Mouse (Mus musculus): ENCODE measurements around the gene Lrp2. TPM values are rescaled to one million over a fixed set of nuclear protein-coding genes. Genes with fewer than 3 reads are reported as not detected.
"Not testable (repeated sequence)": the region's sequence is repeated elsewhere in the genome, so short reads cannot be mapped to it uniquely, and the experiment has no call there.

Gene Lrp2
- polyA plus RNA-seq, 1 experiment from 2014 or later = 0.29 TPM

DNA sequence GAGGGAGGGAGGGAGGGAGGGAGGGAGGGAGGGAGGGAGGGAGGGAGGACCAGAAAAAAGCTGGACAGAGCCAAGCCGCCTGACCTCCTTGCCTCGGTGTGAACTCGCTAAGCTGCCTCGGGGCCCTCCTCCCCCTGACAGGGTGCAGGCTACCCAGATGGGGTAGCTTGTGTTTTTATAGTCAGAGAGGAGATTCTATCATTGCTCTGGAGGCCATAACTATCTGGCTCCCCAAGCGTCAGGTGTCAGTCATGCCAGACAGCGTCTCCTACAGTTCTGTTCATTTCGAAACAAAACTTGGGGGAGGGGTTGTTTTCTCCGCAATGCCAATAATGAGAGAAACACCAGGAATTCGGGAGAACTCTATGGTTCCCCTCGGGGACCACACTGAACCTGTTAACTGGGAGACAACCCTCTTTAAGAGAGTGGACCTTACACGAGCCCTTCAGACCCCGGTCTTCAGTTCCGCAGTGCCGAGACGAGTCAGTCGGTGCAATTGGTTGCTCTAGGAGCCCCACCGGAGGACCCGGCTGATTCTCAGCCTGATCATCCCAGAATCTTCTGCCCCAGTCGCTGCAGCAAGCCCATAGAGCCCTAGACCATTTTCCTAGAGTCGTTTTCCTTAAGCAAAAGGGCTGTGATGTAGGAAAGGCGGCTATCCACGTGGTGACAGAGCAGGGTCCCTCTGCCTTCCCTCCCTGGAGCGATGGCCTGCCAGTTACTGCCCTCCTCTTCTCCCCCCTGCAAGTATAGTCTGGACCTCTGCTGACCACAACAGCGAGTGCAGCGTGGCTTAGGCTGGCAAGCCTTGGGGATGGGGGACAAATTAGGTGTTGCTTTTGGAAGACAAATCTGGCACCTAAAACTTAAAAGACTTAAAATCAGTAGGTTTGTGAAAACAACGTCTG is 1.2 kb upstream of the Lrp2 start:
- Histone ChIP-seq H3K4me2 (replicated peaks; ENCODE audit: low read depth) (peak overlapping the region; percentile 49), H3K9me3 (ENCODE audit: control insufficient read depth, low read length) (no peaks in the 10 kb centered on the region), H3K36me3 (ENCODE audit: control insufficient read depth, insufficient read depth, low read length) (no peaks in the 10 kb centered on the region), H3K9ac (ENCODE audit: low read length) (no peak overlapping the region), H3K27ac (replicated peaks) (no peak overlapping the region), H3K4me1 (replicated peaks; ENCODE audit: control insufficient read depth, insufficient read depth) (peaks cover 6% of the 10 kb centered on the region; the same call in 1 of the 2 replicates), H3K4me3 (ENCODE audit: low read depth, low read length) (peak overlapping the region; percentile 34), H3K27me3 (ENCODE audit: control insufficient read depth, insufficient read depth, low read length) (peaks cover 16% of the 10 kb centered on the region; the same call in 1 of the 2 replicates)
- ATAC-seq (ENCODE audit: low FRiP score, low TSS enrichment) = no peak
- TF ChIP-seq CTCF (IDR thresholded peaks at IDR 0.05; ENCODE audit: low read depth) (no peak), EP300 (optimal IDR thresholded peaks at IDR 0.05) (no peak)
- DNase-seq (ENCODE audit: low spot score) = no peak
- whole genome bisulfite sequencing = 3% methylated on average over 26 of the region's 26 CpGs

DNA sequence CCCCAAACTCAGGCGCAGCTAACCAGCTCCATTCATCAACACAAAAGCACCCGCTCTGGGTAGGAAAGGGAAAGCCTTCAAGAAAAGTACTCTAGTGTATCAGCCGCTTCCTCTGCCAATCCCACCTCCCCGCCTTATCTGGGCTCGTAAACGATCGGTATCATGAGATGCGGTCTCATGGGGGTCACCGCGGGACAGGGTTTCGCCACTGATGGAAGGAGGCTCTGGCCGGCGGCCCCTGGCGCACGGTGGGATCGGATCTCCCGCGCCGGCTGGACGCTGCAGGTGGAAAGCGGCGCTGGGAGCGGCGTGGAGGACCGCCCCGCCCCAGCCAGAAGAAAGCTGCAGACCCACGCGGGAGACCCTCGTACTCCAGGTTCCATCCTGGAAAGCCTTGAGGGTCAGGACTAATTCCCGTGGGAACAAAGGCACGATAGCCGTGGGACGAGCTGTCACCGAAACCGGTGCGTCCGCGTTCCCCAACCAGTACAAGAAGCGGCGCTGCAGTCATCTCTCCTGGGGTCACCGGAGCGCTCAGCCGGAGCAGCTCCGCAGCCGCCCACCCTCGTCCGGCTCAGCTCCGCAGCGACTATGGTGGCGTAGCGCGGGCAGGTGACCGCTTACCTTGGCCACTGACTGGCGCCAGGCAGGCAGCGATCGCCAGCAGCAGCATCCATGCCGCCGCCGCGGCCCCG is 527 bp downstream of the Lrp2 start:
- H3K27me3 ChIP-seq (ENCODE audit: control insufficient read depth, insufficient read depth, low read length) = peaks cover 16% of the 10 kb centered on the region; the same call in 1 of the 2 replicates
- H3K27ac ChIP-seq (replicated peaks) = no peak overlapping the region
- 0 out of 2 replicates have a peak overlapping the region, but pooled peaks have one; percentile 27 for H3K9ac ChIP-seq (ENCODE audit: low read length)
- TF ChIP-seq CTCF (IDR thresholded peaks at IDR 0.05; ENCODE audit: low read depth) = no peak
- no peak for TF ChIP-seq EP300 (optimal IDR thresholded peaks at IDR 0.05)
- peak overlapping the region; percentile 55 for H3K4me3 ChIP-seq (ENCODE audit: low read depth, low read length)
- ATAC-seq (ENCODE audit: low FRiP score, low TSS enrichment) (peak; percentile 6; the same call in 1 of the 2 replicates), DNase-seq (ENCODE audit: low spot score) (no peak)
- H3K36me3 ChIP-seq (ENCODE audit: control insufficient read depth, insufficient read depth, low read length) = no peaks in the 10 kb centered on the region
- peak overlapping the region; percentile 97 for H3K4me2 ChIP-seq (replicated peaks; ENCODE audit: low read depth)
- WGBS = under 1% methylated on average over 61 of the region's 61 CpGs
- no peaks in the 10 kb centered on the region for H3K9me3 ChIP-seq (ENCODE audit: control insufficient read depth, low read length)
- H3K4me1 ChIP-seq (replicated peaks; ENCODE audit: control insufficient read depth, insufficient read depth) = peaks cover 6% of the 10 kb centered on the region; the same call in 1 of the 2 replicates

DNA sequence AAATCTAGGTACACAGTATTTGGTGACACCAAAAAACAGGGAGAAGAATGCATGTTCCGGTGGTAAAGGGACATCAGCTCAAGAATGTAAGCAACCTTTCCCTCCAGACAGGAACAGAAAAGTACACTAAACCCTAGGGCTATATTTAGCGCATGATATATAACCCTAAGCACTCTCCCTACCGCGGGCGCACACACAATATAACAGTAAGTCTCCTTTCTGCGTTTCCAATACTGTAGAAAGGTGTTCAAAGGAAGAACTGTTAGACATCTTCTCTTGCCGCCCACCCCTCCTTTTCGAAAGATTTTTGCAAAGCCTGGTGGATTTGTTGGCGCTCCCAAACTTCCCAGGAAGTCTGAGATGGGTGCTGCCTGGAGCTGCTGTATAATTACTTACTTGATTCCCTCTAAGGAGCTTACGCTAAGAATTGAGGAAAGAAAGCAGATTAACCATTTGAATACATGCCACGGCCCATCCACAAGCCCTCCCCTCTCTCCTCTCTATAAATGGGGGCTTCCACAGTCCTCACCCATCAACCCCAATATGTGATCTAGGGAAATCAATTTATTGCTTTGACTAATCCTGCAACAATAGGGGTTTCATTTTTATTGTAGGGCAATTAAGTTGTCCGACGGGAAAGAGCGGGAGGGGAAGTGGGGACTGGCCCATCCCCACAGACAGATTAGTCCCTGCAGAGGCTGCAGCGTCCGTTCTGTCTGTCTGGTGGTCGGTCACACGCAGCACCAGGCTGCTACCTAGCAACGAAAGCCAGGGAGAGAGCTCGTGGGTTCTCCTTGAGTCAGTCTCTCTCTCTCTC is 1.5 kb downstream of the Lrp2 start:
- DNase-seq (ENCODE audit: low spot score) (no peak), ATAC-seq (ENCODE audit: low FRiP score, low TSS enrichment) (no peak)
- TF ChIP-seq EP300 (optimal IDR thresholded peaks at IDR 0.05) (no peak), CTCF (IDR thresholded peaks at IDR 0.05; ENCODE audit: low read depth) (no peak)
- Histone ChIP-seq H3K4me3 (ENCODE audit: low read depth, low read length) (peak overlapping the region; percentile 55), H3K36me3 (ENCODE audit: control insufficient read depth, insufficient read depth, low read length) (no peaks in the 10 kb centered on the region), H3K4me1 (replicated peaks; ENCODE audit: control insufficient read depth, insufficient read depth) (peaks cover 6% of the 10 kb centered on the region; the same call in 1 of the 2 replicates), H3K9me3 (ENCODE audit: control insufficient read depth, low read length) (no peaks in the 10 kb centered on the region), H3K27ac (replicated peaks) (no peak overlapping the region), H3K27me3 (ENCODE audit: control insufficient read depth, insufficient read depth, low read length) (peaks cover 16% of the 10 kb centered on the region; the same call in 1 of the 2 replicates), H3K9ac (ENCODE audit: low read length) (no peak overlapping the region), H3K4me2 (replicated peaks; ENCODE audit: low read depth) (peak overlapping the region; percentile 97)
- WGBS = 3% methylated on average over 20 of the region's 20 CpGs

DNA sequence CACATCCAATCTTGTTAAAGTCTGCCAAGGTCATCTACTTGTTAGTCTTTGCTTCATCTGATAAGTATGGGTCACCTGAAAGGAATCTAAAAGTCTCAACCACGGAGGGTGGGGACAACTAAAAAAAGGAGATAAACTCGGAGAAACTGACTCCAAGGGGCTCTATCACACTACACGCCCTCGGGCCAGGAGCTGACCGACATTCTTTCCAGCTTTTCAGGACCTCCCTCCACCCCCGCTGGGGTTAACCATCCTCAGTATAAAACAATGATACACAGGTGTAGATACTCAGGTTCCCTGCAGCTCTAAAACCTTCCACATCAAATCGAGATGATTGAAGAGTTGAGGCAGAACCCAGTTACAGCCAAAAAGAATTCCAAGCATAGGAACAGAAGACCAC is 3.0 kb downstream of the Lrp2 start:
- H3K9ac ChIP-seq (ENCODE audit: low read length) = no peak overlapping the region
- H3K4me1 ChIP-seq (replicated peaks; ENCODE audit: control insufficient read depth, insufficient read depth) = peaks cover 6% of the 10 kb centered on the region; the same call in 1 of the 2 replicates
- no peak overlapping the region for H3K4me2 ChIP-seq (replicated peaks; ENCODE audit: low read depth)
- ATAC-seq (ENCODE audit: low FRiP score, low TSS enrichment) = no peak
- H3K36me3 ChIP-seq (ENCODE audit: control insufficient read depth, insufficient read depth, low read length) = no peaks in the 10 kb centered on the region
- TF ChIP-seq EP300 (optimal IDR thresholded peaks at IDR 0.05) (no peak), CTCF (IDR thresholded peaks at IDR 0.05; ENCODE audit: low read depth) (no peak)
- no peak for DNase-seq (ENCODE audit: low spot score)
- 39% methylated on average over 7 of the region's 7 CpGs for WGBS
- H3K9me3 ChIP-seq (ENCODE audit: control insufficient read depth, low read length) = no peaks in the 10 kb centered on the region
- H3K27ac ChIP-seq (replicated peaks) = no peak overlapping the region
- peaks cover 16% of the 10 kb centered on the region; the same call in 1 of the 2 replicates for H3K27me3 ChIP-seq (ENCODE audit: control insufficient read depth, insufficient read depth, low read length)
- H3K4me3 ChIP-seq (ENCODE audit: low read depth, low read length) = no peak overlapping the region

DNA sequence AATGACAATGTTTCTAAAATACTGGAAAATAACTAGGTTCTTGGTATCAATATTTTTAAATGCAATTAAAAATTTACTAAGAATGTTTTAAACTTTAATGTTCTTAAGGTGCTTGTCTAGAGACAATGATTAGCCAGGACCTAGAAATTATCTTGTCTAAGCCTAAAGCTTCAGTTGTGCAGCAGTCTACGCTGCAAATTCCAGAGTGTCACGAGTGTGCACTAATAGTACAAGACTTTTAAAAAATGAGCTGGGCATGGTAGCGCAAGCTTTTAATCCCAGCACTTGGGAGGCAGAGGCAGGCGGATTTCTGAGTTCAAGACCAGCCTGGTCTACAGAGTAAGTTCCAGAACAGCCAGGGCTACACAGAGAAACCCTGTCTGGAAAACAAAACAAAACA is 3.8 kb downstream of the Lrp2 start:
- not testable (repeated sequence) for H3K9ac ChIP-seq (ENCODE audit: low read length); H3K4me1 ChIP-seq (replicated peaks; ENCODE audit: control insufficient read depth, insufficient read depth); ATAC-seq (ENCODE audit: low FRiP score, low TSS enrichment); H3K4me2 ChIP-seq (replicated peaks; ENCODE audit: low read depth); H3K27ac ChIP-seq (replicated peaks); H3K27me3 ChIP-seq (ENCODE audit: control insufficient read depth, insufficient read depth, low read length); DNase-seq (ENCODE audit: low spot score); H3K9me3 ChIP-seq (ENCODE audit: control insufficient read depth, low read length); H3K4me3 ChIP-seq (ENCODE audit: low read depth, low read length); H3K36me3 ChIP-seq (ENCODE audit: control insufficient read depth, insufficient read depth, low read length)
- 88% methylated on average over 4 of the region's 4 CpGs for WGBS

All from stomach, postnatal 0 days (tissue).